Mouse (Mus musculus) embryonic facial prominence, embryonic 11.5 days (tissue): Measurements from ENCODE around the gene A730009L09Rik. TPM values are rescaled to one million over a fixed set of nuclear protein-coding genes. Genes with fewer than 3 reads are reported as not detected.

Experiments
- ATAC-seq: fragments of 200-750 bp; cut with Nextera tagmentation; replicated peaks from 2 replicates; pipeline ENCODE4 v1.8.0; 2017; ENCODE audit warnings: low read depth; ENCODE audit not compliant: insufficient number of reproducible peaks, low FRiP score, low TSS enrichment
- DNase-seq: peaks from one replicate; pipeline ENCODE4 v3.0.0-alpha.2; 2015; ENCODE audit warnings: low spot score
- H3K27ac ChIP-seq: fragments of 300-500 bp; sonication (generic); replicated peaks from 2 replicates; pipeline ENCODE4 v1.5.1; 2014; ENCODE audit warnings: mild to moderate bottlenecking, low read depth, low read length, control low read depth
- H3K27me3 ChIP-seq: fragments of 300-500 bp; sonication (generic); 2 replicates; pipeline ENCODE4 v1.6.1; 2014; ENCODE audit warnings: mild to moderate bottlenecking, low read length, moderate library complexity, mixed read lengths; ENCODE audit not compliant: control insufficient read depth, insufficient read depth
- H3K36me3 ChIP-seq: fragments of 300-500 bp; sonication (generic); replicated peaks from 2 replicates; pipeline ENCODE4 v1.6.1; 2014; ENCODE audit warnings: low read depth, mild to moderate bottlenecking, low read length, moderate library complexity, mixed read lengths; ENCODE audit not compliant: control insufficient read depth, insufficient read depth
- H3K4me1 ChIP-seq: fragments of 300-500 bp; sonication (generic); 2 replicates; pipeline ENCODE4 v1.6.1; 2014; ENCODE audit warnings: low read length, mixed read lengths; ENCODE audit not compliant: control insufficient read depth, insufficient read depth
- H3K4me2 ChIP-seq: fragments of 300-500 bp; sonication (generic); 2 replicates; pipeline ENCODE4 v1.6.1; 2014; ENCODE audit warnings: low read depth, mild to moderate bottlenecking, control low read depth, low read length, moderate library complexity
- H3K4me3 ChIP-seq: fragments of 300-500 bp; sonication (generic); 2 replicates; pipeline ENCODE4 v1.5.1; 2014; ENCODE audit warnings: low read depth, low read length, control low read depth
- H3K9ac ChIP-seq: fragments of 300-500 bp; sonication (generic); replicated peaks from 2 replicates; pipeline ENCODE4 v1.6.1; 2014; ENCODE audit warnings: mild to moderate bottlenecking, control low read depth, low read length
- H3K9me3 ChIP-seq: fragments of 300-500 bp; sonication (generic); replicated peaks from 2 replicates; pipeline ENCODE4 v1.6.1; 2016; ENCODE audit warnings: mild to moderate bottlenecking, low read length, inconsistent platforms, mixed read lengths; ENCODE audit not compliant: control insufficient read depth
- WGBS: fragments of 180-500 bp; shearing (Covaris S2); extraction: QIAGEN DNeasy Blood & Tissue Kit; methylation state at CpG from one replicate; pipeline ENCODE4 v1.1.7; 2014; 5-methylcytosine and 5-hydroxymethylcytosine counted together
- polyA plus RNA-seq: library from polyadenylated mRNA; unstranded; fragments of >200 nt; fragmentation: Nextera tagmentation; extraction: Ambion mirVana; gene quantifications from 2 replicates; pipeline ENCODE4 v1.2.1, GENCODE M21; 2014

Gene A730009L09Rik
- polyA plus RNA-seq, 1 experiment from 2014 or later: not detected

DNA sequence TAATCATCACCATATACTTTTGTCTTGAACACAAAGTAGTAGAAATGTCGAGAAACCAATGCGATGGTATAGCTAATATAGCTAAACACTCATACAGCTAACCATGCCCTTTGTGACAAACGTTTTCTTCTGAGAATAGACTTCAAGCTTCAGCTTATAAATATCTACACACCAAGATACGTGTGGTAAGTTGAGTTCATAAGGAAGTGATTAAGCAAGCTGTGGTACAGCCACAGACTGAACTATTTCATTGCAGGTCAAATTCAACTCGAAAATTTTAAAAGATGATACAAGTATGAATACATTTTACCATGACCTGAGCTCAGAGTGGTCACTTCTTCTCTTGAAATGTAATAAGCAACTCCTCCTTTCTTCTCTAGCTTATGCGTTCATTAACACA lies 37.0 kb upstream of the A730009L09Rik start:
- H3K9ac ChIP-seq: no peak overlapping the region
- no peak overlapping the region for H3K4me3 ChIP-seq
- ATAC-seq: no peak
- 76% methylated on average over 6 of the region's 6 CpGs for WGBS
- H3K9me3 ChIP-seq: no peaks in the 10 kb centered on the region
- H3K36me3 ChIP-seq: no peaks in the 10 kb centered on the region
- no peaks in the 10 kb centered on the region for H3K4me1 ChIP-seq
- no peaks in the 10 kb centered on the region for H3K27me3 ChIP-seq
- DNase-seq: no peak
- H3K27ac ChIP-seq: no peak overlapping the region
- no peak overlapping the region for H3K4me2 ChIP-seq

DNA sequence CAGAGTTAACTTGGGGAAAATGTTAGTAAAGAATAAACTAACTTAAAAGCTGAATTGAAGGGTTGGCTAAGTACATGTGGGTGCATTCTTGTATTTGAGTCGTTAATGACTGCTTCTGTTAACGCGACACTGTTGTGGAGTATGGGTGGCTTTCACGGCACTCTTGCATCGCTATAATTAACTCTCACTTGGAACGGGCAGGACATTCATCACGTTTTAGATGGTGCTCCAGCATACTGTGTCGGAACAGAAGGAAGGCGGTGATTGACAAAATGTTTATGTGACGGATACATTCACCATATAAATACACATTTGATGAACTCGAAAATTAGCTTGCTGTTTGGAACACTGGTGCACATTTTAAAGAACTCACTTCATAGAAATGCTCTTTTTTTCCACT lies 29.0 kb upstream of the A730009L09Rik start:
- DNase-seq (no peak), ATAC-seq (no peak)
- H3K27me3 ChIP-seq: no peaks in the 10 kb centered on the region
- WGBS: 79% methylated on average over 11 of the region's 11 CpGs
- H3K4me3 ChIP-seq: no peak overlapping the region
- H3K9ac ChIP-seq: no peak overlapping the region
- no peaks in the 10 kb centered on the region for H3K36me3 ChIP-seq
- no peaks in the 10 kb centered on the region for H3K9me3 ChIP-seq
- H3K4me1 ChIP-seq: no peaks in the 10 kb centered on the region
- H3K4me2 ChIP-seq: no peak overlapping the region
- no peak overlapping the region for H3K27ac ChIP-seq

DNA sequence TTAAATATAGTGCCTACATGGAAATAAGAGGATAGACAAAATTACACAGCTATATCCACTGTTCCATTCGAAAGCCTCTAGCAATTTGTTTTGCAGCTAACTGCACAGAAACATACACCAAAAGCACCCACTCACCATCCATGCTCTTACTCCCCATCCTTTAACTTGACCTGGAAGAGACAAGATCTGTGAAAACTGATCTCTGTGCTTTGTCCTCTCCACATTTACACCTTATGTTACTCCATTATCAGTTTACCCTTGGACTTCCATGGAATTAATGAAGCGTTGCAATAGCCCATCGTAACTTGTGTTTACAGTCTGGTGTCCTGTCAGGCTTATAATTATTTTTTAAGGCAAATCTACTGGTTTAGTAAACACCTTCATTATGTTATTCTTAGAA lies 20.1 kb upstream of the A730009L09Rik start:
- no peak for DNase-seq
- no peak overlapping the region for H3K27ac ChIP-seq
- no peaks in the 10 kb centered on the region for H3K9me3 ChIP-seq
- no peak overlapping the region for H3K4me2 ChIP-seq
- WGBS: 82% methylated on average over 3 of the region's 3 CpGs
- no peaks in the 10 kb centered on the region for H3K27me3 ChIP-seq
- no peaks in the 10 kb centered on the region for H3K36me3 ChIP-seq
- H3K4me1 ChIP-seq: no peaks in the 10 kb centered on the region
- H3K4me3 ChIP-seq: no peak overlapping the region
- no peak overlapping the region for H3K9ac ChIP-seq
- ATAC-seq: no peak

DNA sequence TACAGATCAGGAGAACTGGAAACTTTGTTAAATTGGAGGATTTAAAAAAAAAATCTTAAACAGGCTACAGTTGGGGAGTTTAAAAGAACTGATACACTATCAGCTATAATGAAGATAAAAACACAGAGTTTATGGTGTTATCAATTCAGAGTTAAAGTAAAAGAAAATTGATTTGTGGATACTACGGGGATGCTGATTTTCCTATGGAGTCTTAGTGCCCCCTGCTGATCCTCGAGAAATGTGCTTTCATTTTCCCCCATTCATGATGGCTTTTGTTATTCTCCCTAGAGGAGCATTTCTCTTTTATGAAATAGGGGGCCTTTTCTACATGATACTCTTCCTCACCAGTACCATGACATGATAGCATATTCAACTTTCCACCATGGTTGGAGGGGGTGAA lies 19.5 kb upstream of the A730009L09Rik start:
- Histone ChIP-seq H3K9me3 (no peaks in the 10 kb centered on the region), H3K27ac (no peak overlapping the region), H3K4me3 (no peak overlapping the region), H3K9ac (no peak overlapping the region), H3K4me2 (no peak overlapping the region), H3K4me1 (no peaks in the 10 kb centered on the region), H3K27me3 (no peaks in the 10 kb centered on the region), H3K36me3 (no peaks in the 10 kb centered on the region)
- no peak for ATAC-seq
- DNase-seq: peak; percentile 44
- WGBS: 67% methylated on average over 2 of the region's 2 CpGs

DNA sequence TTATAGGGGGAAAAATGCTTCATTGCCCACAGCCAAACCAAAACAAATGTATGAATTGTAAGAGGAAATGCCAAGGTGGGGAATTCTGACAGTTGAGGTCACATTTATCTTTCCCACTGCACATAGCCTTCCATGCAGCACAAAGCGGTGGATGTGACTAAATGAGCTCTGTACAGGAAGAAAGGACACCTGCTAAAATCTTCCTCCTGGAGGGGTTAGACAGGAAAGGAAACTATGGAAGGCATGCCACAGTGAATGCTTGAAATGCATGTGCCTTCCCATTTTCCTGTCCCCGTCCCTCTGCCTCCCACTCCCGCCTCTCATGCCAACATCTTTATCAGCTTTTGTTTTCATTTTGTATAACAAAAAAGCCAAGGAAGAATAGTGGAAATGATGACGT lies 7.2 kb upstream of the A730009L09Rik start:
- H3K27ac ChIP-seq: no peak overlapping the region
- H3K27me3 ChIP-seq: no peaks in the 10 kb centered on the region
- DNase-seq (no peak), ATAC-seq (no peak)
- WGBS: 70% methylated on average over 4 of the region's 4 CpGs
- H3K9me3 ChIP-seq: no peaks in the 10 kb centered on the region
- no peak overlapping the region for H3K4me2 ChIP-seq
- no peak overlapping the region for H3K9ac ChIP-seq
- H3K4me3 ChIP-seq: no peak overlapping the region
- no peaks in the 10 kb centered on the region for H3K36me3 ChIP-seq
- H3K4me1 ChIP-seq: no peaks in the 10 kb centered on the region

DNA sequence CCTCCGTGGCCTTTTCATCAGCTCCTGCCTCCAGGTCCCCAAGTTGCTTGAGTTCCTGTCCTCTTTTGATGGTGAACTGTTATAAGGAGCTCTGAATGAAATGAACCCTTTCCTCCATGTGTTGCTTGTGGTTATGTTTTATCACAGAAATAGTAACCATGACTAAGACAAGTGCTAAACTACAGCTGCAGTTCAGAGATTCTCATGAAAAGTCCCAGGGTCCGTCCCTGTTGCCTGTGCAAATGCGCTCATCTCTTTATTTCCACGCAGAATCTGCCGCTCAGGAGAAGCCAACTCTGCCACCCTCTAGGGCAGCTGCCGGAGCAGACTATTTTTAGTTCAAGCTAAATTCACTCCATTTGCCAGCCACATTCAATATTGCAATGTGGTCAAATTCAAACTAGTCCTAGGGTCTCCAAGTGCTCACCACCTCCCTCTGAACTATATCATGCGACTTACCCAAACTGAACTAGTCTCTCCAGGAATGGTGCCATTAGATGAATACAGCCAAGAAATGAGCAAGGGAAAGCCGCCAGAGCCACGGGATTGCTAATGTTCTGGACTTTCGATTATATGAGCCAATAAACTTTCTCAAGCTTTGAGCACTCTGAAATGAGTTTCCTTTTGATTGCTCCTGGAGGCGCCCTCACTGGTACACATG lies 7.2 kb downstream of the A730009L09Rik start:
- H3K4me3 ChIP-seq: no peak overlapping the region
- ATAC-seq (no peak), DNase-seq (no peak)
- no peak overlapping the region for H3K9ac ChIP-seq
- H3K27me3 ChIP-seq: no peaks in the 10 kb centered on the region
- no peak overlapping the region for H3K4me2 ChIP-seq
- no peak overlapping the region for H3K27ac ChIP-seq
- H3K4me1 ChIP-seq: no peaks in the 10 kb centered on the region
- 93% methylated on average over 11 of the region's 11 CpGs for WGBS
- no peaks in the 10 kb centered on the region for H3K36me3 ChIP-seq
- H3K9me3 ChIP-seq: no peaks in the 10 kb centered on the region

DNA sequence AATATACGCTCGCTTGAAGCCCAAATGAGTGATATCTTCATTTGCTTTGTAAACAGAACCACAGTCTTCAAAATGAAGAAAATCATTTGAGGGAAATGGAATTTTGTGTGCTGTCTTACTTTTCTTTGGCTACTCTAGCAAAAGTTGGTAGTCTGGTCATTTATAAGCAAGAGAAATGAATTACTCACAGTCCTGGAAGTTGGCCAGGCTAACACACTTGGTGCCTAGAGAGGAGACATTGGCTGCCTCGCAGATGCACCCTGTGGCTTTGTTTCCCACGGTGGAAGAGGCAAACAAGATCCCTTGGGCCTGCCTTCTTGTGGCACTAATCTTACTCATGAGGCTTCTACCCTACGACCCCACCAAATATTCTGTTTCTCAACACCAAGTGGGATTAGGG lies 8.1 kb downstream of the A730009L09Rik start:
- WGBS: 83% methylated on average over 5 of the region's 5 CpGs
- ATAC-seq (no peak), DNase-seq (no peak)

DNA sequence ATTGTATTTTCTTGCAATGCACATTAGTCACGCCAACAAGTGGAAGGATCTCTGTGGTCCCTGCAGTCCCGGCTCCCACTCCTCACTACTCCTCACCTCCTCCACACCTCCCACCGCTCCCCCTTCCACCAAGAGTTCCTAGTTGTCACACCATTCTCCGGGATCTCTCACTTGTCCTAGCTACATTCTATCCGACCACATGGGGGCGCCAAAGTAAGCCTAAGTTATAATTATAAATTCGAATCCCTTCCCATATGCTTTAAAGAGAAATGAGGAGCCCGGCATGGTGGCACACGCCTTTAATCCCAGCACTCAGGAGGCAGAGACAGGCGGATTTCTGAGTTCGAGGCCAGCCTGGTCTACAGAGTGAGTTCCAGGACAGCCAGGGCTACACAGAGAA lies 12.5 kb downstream of the A730009L09Rik start:
- no peaks in the 10 kb centered on the region for H3K36me3 ChIP-seq
- H3K27ac ChIP-seq: no peak overlapping the region
- 59% methylated on average over 11 of the region's 11 CpGs for WGBS
- DNase-seq: peak; percentile 47
- H3K9me3 ChIP-seq: no peaks in the 10 kb centered on the region
- no peak for ATAC-seq
- H3K4me1 ChIP-seq: no peaks in the 10 kb centered on the region
- no peak overlapping the region for H3K4me3 ChIP-seq
- H3K9ac ChIP-seq: no peak overlapping the region
- no peaks in the 10 kb centered on the region for H3K27me3 ChIP-seq
- H3K4me2 ChIP-seq: no peak overlapping the region

More for the DNA sequence above, 8.1 kb downstream of the A730009L09Rik start:
- no peaks in the 10 kb centered on the region for H3K4me1 ChIP-seq
- no peaks in the 10 kb centered on the region for H3K27me3 ChIP-seq
- H3K9ac ChIP-seq: no peak overlapping the region
- no peaks in the 10 kb centered on the region for H3K9me3 ChIP-seq
- H3K4me2 ChIP-seq: no peak overlapping the region
- H3K36me3 ChIP-seq: no peaks in the 10 kb centered on the region
- H3K27ac ChIP-seq: no peak overlapping the region
- no peak overlapping the region for H3K4me3 ChIP-seq
